Mouse (Mus musculus): Measurements from ENCODE around the gene Gtf2ird2.

- TF ChIP-seq POLR2A (IDR thresholded peaks at IDR 0.05; ENCODE audit: control insufficient read depth, low read depth, low read length) (no peak), CTCF (IDR thresholded peaks at IDR 0.05; ENCODE audit: control insufficient read depth, insufficient read depth, insufficient replicate concordance, low read depth, low read length) (no peak)
These were observed 1.6 kb upstream of the Gtf2ird2 start for GRCm38 (mm10) chr5:134182172-134182571.
